Mouse (Mus musculus) neural tube, embryonic 11.5 days (tissue): ENCODE data around the gene Prr15. TPM values are rescaled to one million over a fixed set of nuclear protein-coding genes. Genes with fewer than 3 reads are reported as not detected.

Experiments used
- ATAC-seq: fragments of 200-750 bp; cut with Nextera tagmentation; 2 replicates; pipeline ENCODE4 v1.8.0; 2017; ENCODE audit warnings: moderate number of reproducible peaks, mild to moderate bottlenecking, moderate TSS enrichment, moderate library complexity; ENCODE audit not compliant: insufficient read depth, low FRiP score, low TSS enrichment
- DNase-seq: peaks from one replicate; pipeline ENCODE4 v3.0.0-alpha.2; 2015; ENCODE audit warnings: low spot score
- H3K27ac ChIP-seq: fragments of 300-500 bp; sonication (generic); 2 replicates; pipeline ENCODE4 v1.5.1; 2014; ENCODE audit warnings: low read depth, mild to moderate bottlenecking, low read length
- H3K27me3 ChIP-seq: fragments of 300-500 bp; sonication (generic); 2 replicates; pipeline ENCODE4 v1.6.1; 2014; ENCODE audit warnings: mild to moderate bottlenecking, low read length, mixed read lengths; ENCODE audit not compliant: control insufficient read depth, insufficient read depth
- H3K36me3 ChIP-seq: fragments of 300-500 bp; sonication (generic); 2 replicates; pipeline ENCODE4 v1.6.1; 2014; ENCODE audit warnings: mild to moderate bottlenecking, low read length, moderate library complexity, mixed read lengths; ENCODE audit not compliant: control insufficient read depth, insufficient read depth
- H3K4me1 ChIP-seq: fragments of 300-500 bp; sonication (generic); 2 replicates; pipeline ENCODE4 v1.6.1; 2014; ENCODE audit warnings: low read length, mixed read lengths; ENCODE audit not compliant: control insufficient read depth, insufficient read depth
- H3K4me2 ChIP-seq: fragments of 300-500 bp; sonication (generic); 2 replicates; pipeline ENCODE4 v1.6.1; 2014; ENCODE audit warnings: low read depth, mild to moderate bottlenecking, moderate library complexity
- H3K4me3 ChIP-seq: fragments of 300-500 bp; sonication (generic); 2 replicates; pipeline ENCODE4 v1.5.1; 2014; ENCODE audit warnings: low read depth, low read length
- H3K9ac ChIP-seq: fragments of 300-500 bp; sonication (generic); 2 replicates; pipeline ENCODE4 v1.6.1; 2014; ENCODE audit warnings: mild to moderate bottlenecking, low read length
- H3K9me3 ChIP-seq: fragments of 300-500 bp; sonication (generic); 2 replicates; pipeline ENCODE4 v1.6.1; 2016; ENCODE audit warnings: low read length; ENCODE audit not compliant: control insufficient read depth
- WGBS: fragments of 180-500 bp; shearing (Covaris S2); extraction: QIAGEN DNeasy Blood & Tissue Kit; methylation state at CpG from one replicate; pipeline ENCODE4 v1.1.7; 2014; 5-methylcytosine and 5-hydroxymethylcytosine counted together
- polyA plus RNA-seq: library from polyadenylated mRNA; unstranded; fragments of >200 nt; fragmentation: Nextera tagmentation; extraction: Ambion mirVana; gene quantifications from 2 replicates; pipeline ENCODE4 v1.2.1, GENCODE M21; 2014

Gene Prr15
- polyA plus RNA-seq, 1 experiment from 2014 or later, result 0.88 TPM

GRCm38 (mm10) chr6:54333652-54334396 lies 8.2 kb downstream of the Prr15 start:
- no peaks in the 10 kb centered on the region for H3K9me3 ChIP-seq
- H3K4me2 ChIP-seq, result no peak overlapping the region
- H3K9ac ChIP-seq, result no peak overlapping the region
- H3K4me3 ChIP-seq, result no peak overlapping the region
- no peak for ATAC-seq
- H3K36me3 ChIP-seq, result no peaks in the 10 kb centered on the region
- WGBS, result 33% methylated on average over 9 of the region's 9 CpGs
- DNase-seq, result no peak
- H3K4me1 ChIP-seq, result 0 out of 2 replicates have a peak, but pooled peaks cover 4% of the 10 kb centered on the region
- 0 out of 2 replicates have a peak, but pooled peaks cover 3% of the 10 kb centered on the region for H3K27me3 ChIP-seq
- 0 out of 2 replicates have a peak overlapping the region, but pooled peaks have one; percentile 23 for H3K27ac ChIP-seq

- Histone ChIP-seq H3K4me3 (no peak overlapping the region), H3K9ac (no peak overlapping the region), H3K4me2 (no peak overlapping the region), H3K4me1 (0 out of 2 replicates have a peak, but pooled peaks cover 2% of the 10 kb centered on the region), H3K27me3 (no peaks in the 10 kb centered on the region), H3K9me3 (no peaks in the 10 kb centered on the region), H3K27ac (no peak overlapping the region), H3K36me3 (no peaks in the 10 kb centered on the region)
- WGBS, result 84% methylated on average over 6 of the region's 6 CpGs
- DNase-seq (no peak), ATAC-seq (no peak)
Measured at GRCm38 (mm10) chr6:54337321-54337720, 11.7 kb downstream of the Prr15 start.

- Histone ChIP-seq H3K9me3 (no peaks in the 10 kb centered on the region), H3K36me3 (no peaks in the 10 kb centered on the region), H3K4me2 (no peak overlapping the region), H3K4me3 (no peak overlapping the region), H3K27ac (no peak overlapping the region), H3K9ac (no peak overlapping the region), H3K27me3 (no peaks in the 10 kb centered on the region), H3K4me1 (no peaks in the 10 kb centered on the region)
- ATAC-seq, result no peak
- WGBS, result 93% methylated on average over 5 of the region's 5 CpGs
- no peak for DNase-seq
Measured at GRCm38 (mm10) chr6:54341133-54341532, 15.5 kb downstream of the Prr15 start.

GRCm38 (mm10) chr6:54342223-54342622 lies 16.6 kb downstream of the Prr15 start:
- Histone ChIP-seq H3K27me3 (no peaks in the 10 kb centered on the region), H3K4me2 (no peak overlapping the region), H3K4me3 (no peak overlapping the region), H3K36me3 (no peaks in the 10 kb centered on the region), H3K27ac (no peak overlapping the region), H3K9ac (no peak overlapping the region), H3K4me1 (no peaks in the 10 kb centered on the region), H3K9me3 (no peaks in the 10 kb centered on the region)
- 90% methylated on average over 10 of the region's 10 CpGs for WGBS
- DNase-seq (no peak), ATAC-seq (no peak)

GRCm38 (mm10) chr6:54351860-54352259 lies 26.2 kb downstream of the Prr15 start:
- Histone ChIP-seq H3K4me3 (no peak overlapping the region), H3K4me2 (no peak overlapping the region), H3K27ac (no peak overlapping the region), H3K9ac (no peak overlapping the region), H3K4me1 (no peaks in the 10 kb centered on the region), H3K36me3 (no peaks in the 10 kb centered on the region), H3K9me3 (no peaks in the 10 kb centered on the region), H3K27me3 (no peaks in the 10 kb centered on the region)
- WGBS, result 87% methylated on average over 5 of the region's 5 CpGs
- ATAC-seq (no peak), DNase-seq (no peak)

- DNase-seq (no peak), ATAC-seq (no peak)
Measured at GRCm38 (mm10) chr6:54352931-54353690, 27.5 kb downstream of the Prr15 start.

GRCm38 (mm10) chr6:54353698-54354097 lies 28.1 kb downstream of the Prr15 start:
- WGBS, result 83% methylated on average over 5 of the region's 5 CpGs
- Histone ChIP-seq H3K27ac (no peak overlapping the region), H3K36me3 (no peaks in the 10 kb centered on the region), H3K9ac (no peak overlapping the region), H3K4me3 (no peak overlapping the region), H3K4me2 (no peak overlapping the region), H3K4me1 (no peaks in the 10 kb centered on the region), H3K9me3 (no peaks in the 10 kb centered on the region), H3K27me3 (no peaks in the 10 kb centered on the region)
- DNase-seq, result no peak
- ATAC-seq, result no peak

More at GRCm38 (mm10) chr6:54352931-54353690, 27.5 kb downstream of the Prr15 start:
- Histone ChIP-seq H3K9ac (no peak overlapping the region), H3K36me3 (no peaks in the 10 kb centered on the region), H3K27me3 (no peaks in the 10 kb centered on the region), H3K9me3 (no peaks in the 10 kb centered on the region), H3K4me1 (no peaks in the 10 kb centered on the region), H3K4me3 (no peak overlapping the region), H3K27ac (no peak overlapping the region), H3K4me2 (no peak overlapping the region)
- 66% methylated on average over 14 of the region's 14 CpGs for WGBS

GRCm38 (mm10) chr6:54355626-54356025 lies 30.0 kb downstream of the Prr15 start:
- DNase-seq, result no peak
- H3K4me2 ChIP-seq, result no peak overlapping the region
- no peak overlapping the region for H3K9ac ChIP-seq
- no peaks in the 10 kb centered on the region for H3K36me3 ChIP-seq
- H3K27me3 ChIP-seq, result no peaks in the 10 kb centered on the region
- WGBS, result 82% methylated on average over 6 of the region's 6 CpGs
- H3K27ac ChIP-seq, result no peak overlapping the region
- H3K4me3 ChIP-seq, result no peak overlapping the region
- ATAC-seq, result no peak
- H3K4me1 ChIP-seq, result no peaks in the 10 kb centered on the region
- no peaks in the 10 kb centered on the region for H3K9me3 ChIP-seq
